Mouse (Mus musculus) megakaryocyte, embryonic 14.5 days (primary cell): ENCODE data around the gene Gm10722.
"Not testable (repeated sequence)": the region's sequence is repeated elsewhere in the genome, so short reads cannot be mapped to it uniquely, and the experiment has no call there.

Source experiments
- FLI1 ChIP-seq: IDR thresholded peaks from 2 replicates; pipeline ENCODE4 v1.6.1; 2012; ENCODE audit warnings: low read length, inconsistent platforms, mixed read lengths
- GATA1 ChIP-seq: IDR thresholded peaks from 3 replicates; pipeline ENCODE4 v1.6.1; 2012; ENCODE audit warnings: mixed read lengths, low read length, inconsistent platforms, borderline replicate concordance

GRCm38 (mm10) chr9:3001006-3001405 lies 284 bp downstream of the Gm10722 start:
- not testable (repeated sequence) for TF ChIP-seq GATA1, FLI1
